Mouse (Mus musculus): Measurements from ENCODE around the gene Has1. TPM values are rescaled to one million over a fixed set of nuclear protein-coding genes. Genes with fewer than 3 reads are reported as not detected.

The Has1 gene
- total and polyA plus RNA-seq, 3 experiments, result not detected

DNA sequence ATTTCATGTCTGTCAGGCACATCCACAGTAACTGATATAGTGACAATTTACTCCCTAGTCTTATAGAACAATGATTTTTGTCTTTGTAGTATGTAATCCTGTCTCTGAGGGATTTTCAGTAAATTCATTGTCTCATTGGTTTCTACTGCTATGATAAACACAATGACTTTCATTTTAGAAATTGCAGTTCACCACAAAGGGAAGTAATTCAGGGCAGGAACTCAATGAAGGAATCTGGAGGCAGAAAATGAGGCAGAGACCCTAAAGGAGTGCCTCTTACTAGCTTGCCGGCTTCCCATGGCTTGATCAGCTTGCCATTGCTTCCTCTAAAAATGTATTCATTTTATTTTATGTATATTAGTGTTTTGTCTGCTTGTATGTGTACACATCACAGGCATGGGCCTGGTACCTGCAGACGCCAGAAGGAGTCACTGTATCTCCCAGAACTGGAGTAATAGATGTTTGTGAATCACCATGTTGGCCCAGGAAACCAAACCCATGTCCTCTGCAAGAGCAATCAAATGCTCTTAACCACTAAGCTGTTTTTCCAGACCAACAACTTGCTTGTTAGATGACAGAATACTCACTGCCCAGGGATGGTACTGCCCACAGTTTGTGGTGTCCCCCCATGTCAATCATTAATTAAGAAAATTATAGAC lies 16.0 kb upstream of the Has1 start:
- DNase-seq (ENCODE audit: extremely low read depth), result no peak
- H3K27ac ChIP-seq (ENCODE audit: insufficient read depth, low read depth), result no peak overlapping the region
- TF ChIP-seq RAD21 (IDR thresholded peaks at IDR 0.05; ENCODE audit: low read depth, low read length), result no peak
- no peak for TF ChIP-seq SIN3A (IDR thresholded peaks at IDR 0.05; ENCODE audit: low read length)
- no peak for TF ChIP-seq KAT2A (IDR thresholded peaks at IDR 0.05; ENCODE audit: insufficient replicate concordance, low read length)
- TF ChIP-seq TCF12 (IDR thresholded peaks at IDR 0.05; ENCODE audit: low read depth, low read length), result no peak
- TF ChIP-seq MAFK (IDR thresholded peaks at IDR 0.05; ENCODE audit: insufficient replicate concordance, low read length), result no peak
- TF ChIP-seq RCOR1 (conservative IDR thresholded peaks at IDR 0.05; ENCODE audit: low read depth, low read length), result no peak
- no peak for TF ChIP-seq MYC (IDR thresholded peaks at IDR 0.05; ENCODE audit: low read depth, low read length)
- TF ChIP-seq POLR2A (IDR thresholded peaks at IDR 0.05; ENCODE audit: low read depth, low read length), result no peak
- TF ChIP-seq TBP (conservative IDR thresholded peaks at IDR 0.05; ENCODE audit: low read depth, low read length), result no peak
- no peak for TF ChIP-seq MEF2A (IDR thresholded peaks at IDR 0.05; ENCODE audit: borderline replicate concordance, low read depth, low read length)
- no peak for TF ChIP-seq JUND (conservative IDR thresholded peaks at IDR 0.05; ENCODE audit: low read depth, low read length)
- TF ChIP-seq ZKSCAN1 (IDR thresholded peaks at IDR 0.05; ENCODE audit: borderline replicate concordance, low read depth, low read length), result no peak
- TF ChIP-seq ELF1 (IDR thresholded peaks at IDR 0.05; ENCODE audit: low read depth, low read length), result no peak
- TF ChIP-seq PAX5 (IDR thresholded peaks at IDR 0.05; ENCODE audit: low read length), result no peak
- no peak for TF ChIP-seq JUN (IDR thresholded peaks at IDR 0.05; ENCODE audit: insufficient read depth, low read depth, low read length)
- H3K9me3 ChIP-seq (replicated peaks; ENCODE audit: low read length), result peaks cover 3% of the 10 kb centered on the region
- no peaks in the 10 kb centered on the region for H3K36me3 ChIP-seq (replicated peaks in 1 of 2; ENCODE audit: control insufficient read depth in 1 of 2, insufficient read depth in 1 of 2, low read length in 1 of 2)
- H3K4me2 ChIP-seq (ENCODE audit: insufficient read depth, low read depth, poor library complexity, severe bottlenecking), result no peak overlapping the region
- dilution Hi-C loops (cut with MboI; ENCODE audit: extremely low pct_ligation_motif_present, extremely low pct_unique_long_range_greater_than_20kb, low sequenced_read_pairs) (no loop called here), in situ Hi-C loops (cut with MboI; ENCODE audit: low pct_ligation_motif_present, low pct_unique_long_range_greater_than_20kb, low sequenced_read_pairs) (no loop called here)
- H3K9ac ChIP-seq (ENCODE audit: insufficient read depth, low read depth), result no peak overlapping the region
- H3K4me3 ChIP-seq (replicated peaks in 1 of 3; ENCODE audit: low read depth in 2 of 3, low read length in 2 of 3, poor library complexity in 1 of 3), result no peak overlapping the region
- H3K27me3 ChIP-seq (replicated peaks), result no peaks in the 10 kb centered on the region
- no peaks in the 10 kb centered on the region for H3K79me2 ChIP-seq (replicated peaks; ENCODE audit: control insufficient read depth, extremely low read depth, insufficient read depth, poor library complexity, severe bottlenecking)
- 0 out of 4 replicates have a peak, but pooled peaks cover 0 to 4% of the 10 kb centered on the region in 2 experiments for H3K4me1 ChIP-seq (ENCODE audit: control insufficient read depth in 1 of 2, insufficient read depth in 2 of 2)

- no peak overlapping the region for H3K4me3 ChIP-seq (replicated peaks in 1 of 3; ENCODE audit: low read depth in 2 of 3, low read length in 2 of 3, poor library complexity in 1 of 3)
Observed at GRCm38 (mm10) chr17:17866801-17867469, 11.9 kb upstream of the Has1 start.

More at GRCm38 (mm10) chr17:17866801-17867469, 11.9 kb upstream of the Has1 start:
- no peak for DNase-seq (ENCODE audit: extremely low read depth)
- H3K9me3 ChIP-seq (replicated peaks; ENCODE audit: low read length), result no peaks in the 10 kb centered on the region
- no peaks in the 10 kb centered on the region for H3K36me3 ChIP-seq (replicated peaks in 1 of 2; ENCODE audit: control insufficient read depth in 1 of 2, insufficient read depth in 1 of 2, low read length in 1 of 2)
- dilution Hi-C loops (cut with MboI; ENCODE audit: extremely low pct_ligation_motif_present, extremely low pct_unique_long_range_greater_than_20kb, low sequenced_read_pairs) (no loop called here), in situ Hi-C loops (cut with MboI; ENCODE audit: low pct_ligation_motif_present, low pct_unique_long_range_greater_than_20kb, low sequenced_read_pairs) (no loop called here)
- no peak overlapping the region for H3K9ac ChIP-seq (ENCODE audit: insufficient read depth, low read depth)
- H3K4me2 ChIP-seq (ENCODE audit: insufficient read depth, low read depth, poor library complexity, severe bottlenecking), result no peak overlapping the region
- no peaks in the 10 kb centered on the region for H3K79me2 ChIP-seq (replicated peaks; ENCODE audit: control insufficient read depth, extremely low read depth, insufficient read depth, poor library complexity, severe bottlenecking)
- H3K27ac ChIP-seq (ENCODE audit: insufficient read depth, low read depth), result no peak overlapping the region
- no peaks in the 10 kb centered on the region for H3K27me3 ChIP-seq (replicated peaks)
- peaks cover 0 to 7% of the 10 kb centered on the region in 2 experiments; a peak in 1 of 4 replicates for H3K4me1 ChIP-seq (ENCODE audit: control insufficient read depth in 1 of 2, insufficient read depth in 2 of 2)
- TF ChIP-seq GABPA (IDR thresholded peaks at IDR 0.05; ENCODE audit: insufficient replicate concordance, low read depth, low read length), result no peak

Measured in CH12.LX (cell line).